Mouse (Mus musculus): ENCODE data around the gene Bend6. TPM values are rescaled to one million over a fixed set of nuclear protein-coding genes. Genes with fewer than 3 reads are reported as not detected.

The Bend6 gene
- 1.2 and 1.5 TPM in 2 replicates for polyA plus RNA-seq (2016; fragmentation: Nextera tagmentation; extraction: Ambion mirVana)

GRCm38 (mm10) chr1:33907421-33908190 is at the start of gene Bend6:
Gene Bend6 (minus strand): TSS chr1:33907816.
- Histone ChIP-seq H3K4me1 (peaks cover 25% of the 10 kb centered on the region), H3K27me3 (ENCODE audit: low read depth, poor library complexity, severe bottlenecking) (peaks cover 49% of the 10 kb centered on the region), H3K36me3 (no peaks in the 10 kb centered on the region), H3K27ac (peak within 1 kb of the TSS; percentile 85), H3K4me3 (peak within 1 kb of the TSS; percentile 74), H3K9me3 (replicated peaks) (no peaks in the 10 kb centered on the region)
- peak; percentile 78 for DNase-seq (ENCODE audit: low spot score)
- WGBS: 1% methylated on average over 105 of the region's 110 CpGs

- WGBS: 95% methylated on average over 6 of the region's 6 CpGs
- H3K4me3 ChIP-seq: no peak overlapping the region
- no peaks in the 10 kb centered on the region for H3K9me3 ChIP-seq (replicated peaks)
- H3K36me3 ChIP-seq: no peaks in the 10 kb centered on the region
- DNase-seq (ENCODE audit: low spot score): no peak
- H3K27me3 ChIP-seq (ENCODE audit: low read depth, poor library complexity, severe bottlenecking): no peaks in the 10 kb centered on the region
- H3K4me1 ChIP-seq: no peaks in the 10 kb centered on the region
- no peak overlapping the region for H3K27ac ChIP-seq
Observed at GRCm38 (mm10) chr1:33955626-33956025, 48.0 kb upstream of the Bend6 start.

- WGBS: 92% methylated on average over 5 of the region's 5 CpGs
- Histone ChIP-seq H3K4me1 (peaks cover 8% of the 10 kb centered on the region), H3K27ac (no peak overlapping the region), H3K9me3 (replicated peaks) (no peaks in the 10 kb centered on the region), H3K4me3 (no peak overlapping the region), H3K36me3 (no peaks in the 10 kb centered on the region), H3K27me3 (ENCODE audit: low read depth, poor library complexity, severe bottlenecking) (no peaks in the 10 kb centered on the region)
- no peak for DNase-seq (ENCODE audit: low spot score)
Observed at GRCm38 (mm10) chr1:33948511-33948910, 40.9 kb upstream of the Bend6 start.

- WGBS: 91% methylated on average over 6 of the region's 6 CpGs
Observed at GRCm38 (mm10) chr1:33947838-33948237, 40.2 kb upstream of the Bend6 start.

GRCm38 (mm10) chr1:33946601-33947395 is 39.2 kb upstream of the Bend6 start:
- no peak overlapping the region for H3K27ac ChIP-seq
- H3K4me3 ChIP-seq: no peak overlapping the region
- H3K36me3 ChIP-seq: no peaks in the 10 kb centered on the region
- H3K27me3 ChIP-seq (ENCODE audit: low read depth, poor library complexity, severe bottlenecking): no peaks in the 10 kb centered on the region
- H3K4me1 ChIP-seq: peaks cover 8% of the 10 kb centered on the region
- WGBS: 84% methylated on average over 12 of the region's 12 CpGs
- H3K9me3 ChIP-seq (replicated peaks): no peaks in the 10 kb centered on the region
- no peak for DNase-seq (ENCODE audit: low spot score)

More at GRCm38 (mm10) chr1:33947838-33948237, 40.2 kb upstream of the Bend6 start:
- Histone ChIP-seq H3K27ac (no peak overlapping the region), H3K36me3 (no peaks in the 10 kb centered on the region), H3K4me3 (no peak overlapping the region), H3K9me3 (replicated peaks) (no peaks in the 10 kb centered on the region), H3K4me1 (peaks cover 8% of the 10 kb centered on the region), H3K27me3 (ENCODE audit: low read depth, poor library complexity, severe bottlenecking) (no peaks in the 10 kb centered on the region)
- no peak for DNase-seq (ENCODE audit: low spot score)

- H3K4me1 ChIP-seq: peaks cover 8% of the 10 kb centered on the region
- no peaks in the 10 kb centered on the region for H3K36me3 ChIP-seq
- 94% methylated on average over 6 of the region's 6 CpGs for WGBS
- peak; percentile 25 for DNase-seq (ENCODE audit: low spot score)
- H3K9me3 ChIP-seq (replicated peaks): no peaks in the 10 kb centered on the region
- no peak overlapping the region for H3K27ac ChIP-seq
- H3K27me3 ChIP-seq (ENCODE audit: low read depth, poor library complexity, severe bottlenecking): no peaks in the 10 kb centered on the region
- no peak overlapping the region for H3K4me3 ChIP-seq
Observed at GRCm38 (mm10) chr1:33945756-33946155, 38.1 kb upstream of the Bend6 start.

- WGBS: 69% methylated on average over 17 of the region's 17 CpGs
- Histone ChIP-seq H3K4me1 (peaks cover 8% of the 10 kb centered on the region), H3K36me3 (no peaks in the 10 kb centered on the region), H3K4me3 (no peak overlapping the region), H3K9me3 (replicated peaks) (no peaks in the 10 kb centered on the region), H3K27ac (no peak overlapping the region), H3K27me3 (ENCODE audit: low read depth, poor library complexity, severe bottlenecking) (no peaks in the 10 kb centered on the region)
- peak; percentile 31 for DNase-seq (ENCODE audit: low spot score)
Observed at GRCm38 (mm10) chr1:33944977-33945750, 37.5 kb upstream of the Bend6 start.

- WGBS: 84% methylated on average over 2 of the region's 2 CpGs
- DNase-seq (ENCODE audit: low spot score): peak; percentile 19
- Histone ChIP-seq H3K9me3 (replicated peaks) (no peaks in the 10 kb centered on the region), H3K36me3 (no peaks in the 10 kb centered on the region), H3K27me3 (ENCODE audit: low read depth, poor library complexity, severe bottlenecking) (no peaks in the 10 kb centered on the region), H3K27ac (no peak overlapping the region), H3K4me3 (no peak overlapping the region), H3K4me1 (peaks cover 8% of the 10 kb centered on the region)
Observed at GRCm38 (mm10) chr1:33943943-33944342, 36.3 kb upstream of the Bend6 start.

- no peak overlapping the region for H3K4me3 ChIP-seq
- no peaks in the 10 kb centered on the region for H3K27me3 ChIP-seq (ENCODE audit: low read depth, poor library complexity, severe bottlenecking)
- no peak for DNase-seq (ENCODE audit: low spot score)
- WGBS: 86% methylated on average over 8 of the region's 8 CpGs
- H3K9me3 ChIP-seq (replicated peaks): no peaks in the 10 kb centered on the region
- H3K36me3 ChIP-seq: no peaks in the 10 kb centered on the region
- no peak overlapping the region for H3K27ac ChIP-seq
- peaks cover 8% of the 10 kb centered on the region for H3K4me1 ChIP-seq
Observed at GRCm38 (mm10) chr1:33942638-33943037, 35.0 kb upstream of the Bend6 start.

- DNase-seq (ENCODE audit: low spot score): peak; percentile 8
- Histone ChIP-seq H3K4me3 (no peak overlapping the region), H3K36me3 (no peaks in the 10 kb centered on the region), H3K9me3 (replicated peaks) (no peaks in the 10 kb centered on the region), H3K4me1 (peaks cover 7% of the 10 kb centered on the region), H3K27me3 (ENCODE audit: low read depth, poor library complexity, severe bottlenecking) (no peaks in the 10 kb centered on the region), H3K27ac (no peak overlapping the region)
- 88% methylated on average over 11 of the region's 11 CpGs for WGBS
Observed at GRCm38 (mm10) chr1:33940364-33940928, 32.8 kb upstream of the Bend6 start.

GRCm38 (mm10) chr1:33939828-33940227 is 32.2 kb upstream of the Bend6 start:
- no peak overlapping the region for H3K4me3 ChIP-seq
- no peaks in the 10 kb centered on the region for H3K27me3 ChIP-seq (ENCODE audit: low read depth, poor library complexity, severe bottlenecking)
- H3K36me3 ChIP-seq: no peaks in the 10 kb centered on the region
- peaks cover 1% of the 10 kb centered on the region for H3K4me1 ChIP-seq
- 88% methylated on average over 5 of the region's 5 CpGs for WGBS
- peak; percentile 12 for DNase-seq (ENCODE audit: low spot score)
- no peak overlapping the region for H3K27ac ChIP-seq
- H3K9me3 ChIP-seq (replicated peaks): no peaks in the 10 kb centered on the region

GRCm38 (mm10) chr1:33935946-33936345 is 28.3 kb upstream of the Bend6 start:
- Histone ChIP-seq H3K27me3 (ENCODE audit: low read depth, poor library complexity, severe bottlenecking) (no peaks in the 10 kb centered on the region), H3K4me1 (no peaks in the 10 kb centered on the region), H3K36me3 (no peaks in the 10 kb centered on the region), H3K4me3 (no peak overlapping the region), H3K9me3 (replicated peaks) (no peaks in the 10 kb centered on the region), H3K27ac (no peak overlapping the region)
- WGBS: 90% methylated on average over 3 of the region's 3 CpGs
- no peak for DNase-seq (ENCODE audit: low spot score)
